Mouse (Mus musculus) retina, postnatal 7 days (tissue): Measurements from ENCODE around the gene Kdf1.

ENCODE experiments used
- DNase-seq: peaks from one replicate; pipeline ENCODE4 v3.0.0-alpha.2; 2012; ENCODE audit warnings: low read depth, low spot score

The Kdf1 gene

DNA sequence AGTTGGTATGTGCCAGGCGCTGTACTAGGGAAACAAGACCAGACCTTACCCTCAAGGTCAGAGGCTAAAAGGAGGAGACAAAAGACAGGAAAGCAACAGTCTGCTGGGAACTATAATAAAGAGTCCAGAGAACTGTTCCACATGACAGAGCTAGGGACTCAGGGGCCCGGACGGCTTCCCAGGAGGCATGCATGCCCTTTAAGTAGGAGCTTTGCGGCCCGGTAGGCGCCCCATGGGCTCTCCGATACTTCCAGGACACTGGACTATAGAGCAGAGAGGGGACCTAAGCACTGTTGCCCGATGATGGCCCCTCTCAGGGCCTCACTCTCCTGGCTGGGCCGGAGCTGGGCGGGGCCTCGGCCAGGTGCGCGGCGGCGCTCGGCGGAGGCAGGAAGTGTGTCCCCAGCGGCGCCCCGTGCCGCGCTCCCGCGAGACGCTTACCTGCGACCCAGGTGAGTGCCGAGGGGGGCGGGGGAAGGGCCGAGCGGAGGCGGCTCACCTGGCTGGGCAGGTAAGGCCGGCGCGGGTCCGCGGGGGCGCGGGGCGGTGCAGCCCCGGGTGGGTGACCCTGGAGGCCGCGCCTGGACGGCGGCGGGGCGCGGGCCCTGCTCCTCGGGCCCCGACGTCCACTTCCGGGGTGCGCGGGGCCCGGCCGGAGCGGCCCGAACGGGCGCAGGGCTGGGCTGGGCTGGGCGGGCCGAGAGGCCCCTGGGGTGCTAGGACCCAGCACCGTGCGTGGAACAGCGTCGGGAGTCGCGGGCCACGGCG is at the start of gene Kdf1:
Kdf1 (plus strand) TSS at position 363 of the 768 bp plus-strand sequence.
- DNase-seq = no peak

DNA sequence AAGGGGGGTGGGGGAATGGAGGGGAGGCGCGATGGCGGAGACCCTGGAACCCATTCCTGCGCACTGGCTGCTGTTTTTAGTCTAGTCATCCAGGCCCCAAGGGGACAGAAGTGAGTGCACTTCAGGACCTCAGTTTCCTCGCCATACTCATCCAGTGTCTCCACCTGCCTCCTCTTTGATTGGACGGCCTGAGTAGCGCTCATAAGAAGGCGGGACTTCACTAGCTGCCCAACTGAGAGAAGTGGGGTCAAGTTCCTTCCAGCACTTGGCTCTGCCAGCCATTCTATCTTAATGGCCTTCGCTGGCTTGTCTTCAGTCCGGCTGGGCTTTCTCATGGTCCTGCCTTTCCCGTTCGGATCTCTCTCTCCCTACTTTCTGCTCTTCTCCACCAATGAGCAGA is 49.6 kb upstream of the Kdf1 start:
- DNase-seq = no peak

DNA sequence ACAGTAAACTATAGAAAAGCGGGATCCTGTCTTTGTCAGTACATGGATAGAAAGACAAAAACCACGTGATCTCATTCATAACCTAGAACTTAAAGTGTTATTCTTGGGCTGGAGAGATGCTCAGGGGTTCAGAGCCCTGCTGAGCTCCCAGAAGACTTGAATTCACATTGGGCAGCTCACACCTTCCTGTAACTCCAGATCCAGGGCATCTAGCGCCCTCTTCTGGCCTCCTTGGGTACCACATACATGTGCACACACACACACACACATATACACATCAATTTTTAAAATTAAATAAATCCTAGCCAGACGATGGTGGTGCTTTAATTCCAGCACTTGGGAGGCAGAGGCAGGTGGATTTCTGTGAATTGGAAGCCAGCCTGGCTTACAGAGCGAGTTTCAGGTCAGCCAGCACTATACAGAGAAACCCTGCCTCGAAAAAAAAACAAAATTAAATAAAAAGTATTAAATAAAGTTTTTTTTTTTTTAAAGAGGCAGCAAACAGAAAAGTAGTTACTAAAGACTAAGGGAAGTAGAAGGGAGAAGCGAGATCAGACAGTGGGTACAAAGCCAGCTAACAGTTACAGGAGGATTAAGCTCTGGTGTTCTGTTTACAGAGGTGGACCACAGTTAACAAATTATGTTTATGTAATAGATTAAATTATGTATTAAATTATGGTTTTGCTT is 47.5 kb upstream of the Kdf1 start:
- DNase-seq = no peak

DNA sequence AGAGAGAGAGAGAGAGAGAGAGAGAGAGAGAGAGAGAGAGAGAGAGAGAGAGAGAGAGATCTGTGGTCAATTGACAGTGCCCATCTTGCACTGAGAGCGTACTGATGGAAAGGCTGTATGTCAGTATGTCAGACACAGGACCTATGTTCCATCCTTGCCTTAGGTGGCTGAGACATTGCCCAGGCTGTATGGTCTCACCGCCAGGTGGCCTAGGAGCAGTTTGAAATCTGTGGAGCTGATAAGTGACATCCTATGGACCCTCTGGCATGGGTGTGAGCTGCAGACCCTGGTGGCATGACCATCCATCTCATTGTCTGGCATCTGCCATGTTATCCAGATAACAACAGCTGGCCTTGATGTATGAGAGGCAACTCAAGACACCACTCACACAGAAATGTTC is 44.9 kb upstream of the Kdf1 start:
- DNase-seq = no peak

DNA sequence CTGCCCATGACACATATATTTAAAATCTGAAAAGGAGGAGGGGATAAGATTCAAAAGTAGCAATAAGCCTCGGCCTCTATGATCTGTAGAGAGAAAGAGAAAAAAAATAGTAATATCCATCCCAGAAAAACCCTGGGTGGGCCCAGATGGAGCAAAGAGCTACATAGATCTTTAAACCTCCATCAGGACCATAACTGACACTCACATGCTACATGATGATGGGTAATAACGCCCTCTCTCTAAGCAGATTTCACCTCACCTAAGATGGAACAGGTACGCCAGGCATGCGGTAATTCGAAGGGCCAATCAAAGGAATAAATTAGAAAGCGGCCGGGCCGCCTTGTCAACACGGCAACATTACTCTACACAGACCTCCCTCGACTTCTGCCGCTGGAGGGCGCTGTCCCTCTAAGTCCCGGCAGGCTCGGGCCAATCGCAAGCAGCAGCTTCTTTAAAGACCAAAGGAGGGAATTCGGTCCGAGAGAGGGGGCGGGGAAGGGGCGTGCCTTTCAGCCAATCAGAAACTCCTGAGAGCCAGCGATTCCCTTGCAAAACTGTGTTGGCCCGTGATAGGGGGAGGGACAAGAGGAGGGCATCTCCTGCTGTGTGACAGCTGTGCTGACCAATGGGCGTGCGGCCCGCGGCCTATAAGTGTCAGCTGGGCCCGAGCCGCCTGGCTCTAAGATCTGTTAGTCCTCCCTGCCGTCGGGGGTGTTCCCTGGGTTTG is 39.1 kb upstream of the Kdf1 start, which contains the start of gene Tent5b:
Tent5b (plus strand) TSS at position 675 of the 727 bp plus-strand sequence.
- peak; percentile 82 for DNase-seq

DNA sequence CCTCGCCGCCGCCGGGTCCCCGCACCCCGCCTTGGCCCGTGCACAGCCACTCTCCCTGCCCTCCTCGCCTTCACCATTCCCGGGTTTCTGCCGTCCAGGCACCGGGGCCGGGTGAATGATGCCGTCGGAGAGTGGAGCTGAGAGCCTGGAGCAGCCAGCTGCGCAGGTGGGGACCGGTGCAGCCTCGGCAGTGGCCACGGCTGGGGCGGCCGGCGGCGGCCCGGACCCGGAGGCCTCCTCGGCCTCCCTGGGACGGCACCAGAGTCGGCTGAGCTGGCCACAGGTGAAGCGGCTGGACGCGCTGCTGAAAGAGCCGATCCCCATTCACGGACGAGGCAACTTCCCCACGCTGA is 38.6 kb upstream of the Kdf1 start:
- no peak for DNase-seq

DNA sequence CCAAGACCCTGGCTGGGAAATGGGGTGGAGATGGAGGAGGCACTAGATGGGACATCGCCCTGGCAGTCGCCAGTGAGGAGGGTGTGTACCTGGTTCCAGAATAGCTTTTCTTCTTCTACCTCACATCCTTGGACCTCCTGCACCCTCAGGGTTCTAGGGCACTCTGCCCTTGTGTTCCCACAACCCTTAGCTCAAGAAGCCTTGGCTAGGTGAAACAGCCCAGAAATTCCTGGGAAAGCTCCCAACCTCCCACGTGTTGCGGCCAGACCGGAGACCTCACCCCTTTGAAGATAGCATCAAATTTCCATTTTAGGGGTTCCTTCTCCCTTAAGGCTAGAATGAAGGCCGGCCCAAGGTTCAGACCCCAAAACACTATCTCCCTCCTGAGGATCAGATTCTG is 38.0 kb upstream of the Kdf1 start:
- no peak for DNase-seq

DNA sequence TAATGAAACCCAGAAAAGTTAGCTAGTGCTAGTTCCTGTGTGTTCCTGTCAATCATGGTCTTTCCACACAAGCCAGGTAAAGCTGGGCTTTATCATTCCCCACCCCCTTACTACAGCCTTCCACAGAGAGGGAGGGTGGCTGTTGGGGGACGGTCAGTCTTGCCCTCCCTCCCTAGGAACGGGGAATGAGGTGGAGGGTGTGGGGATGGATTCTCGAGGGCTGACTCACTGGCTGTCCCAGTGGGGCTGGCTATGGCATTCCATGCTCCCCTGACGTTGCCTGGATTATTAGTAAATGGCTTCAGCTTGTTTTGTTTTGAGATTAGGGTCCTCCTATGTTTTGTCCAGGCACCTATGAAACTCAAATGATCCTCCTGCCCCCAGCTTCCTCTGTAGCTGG is 37.3 kb upstream of the Kdf1 start:
- no peak for DNase-seq

DNA sequence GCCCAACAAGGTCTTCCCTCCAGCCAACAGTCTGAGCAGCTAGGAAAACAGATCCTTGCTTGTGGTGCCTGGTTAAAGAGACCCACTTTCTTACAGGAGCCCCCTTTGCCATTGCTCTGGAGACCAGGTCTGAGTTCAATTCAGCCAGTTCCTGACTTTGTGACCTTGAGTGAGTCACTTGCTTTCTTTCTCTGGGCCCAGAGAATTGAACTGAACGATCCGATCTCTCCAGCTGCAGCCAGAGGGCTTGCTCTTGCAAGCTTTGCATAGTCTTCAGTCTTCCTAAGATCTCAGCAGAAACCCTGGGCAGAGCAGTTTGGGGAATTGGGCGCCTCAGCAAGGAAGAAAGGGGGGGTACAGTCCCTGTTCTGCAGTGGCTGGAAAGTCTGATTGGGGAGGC is 36.3 kb upstream of the Kdf1 start:
- DNase-seq = no peak

DNA sequence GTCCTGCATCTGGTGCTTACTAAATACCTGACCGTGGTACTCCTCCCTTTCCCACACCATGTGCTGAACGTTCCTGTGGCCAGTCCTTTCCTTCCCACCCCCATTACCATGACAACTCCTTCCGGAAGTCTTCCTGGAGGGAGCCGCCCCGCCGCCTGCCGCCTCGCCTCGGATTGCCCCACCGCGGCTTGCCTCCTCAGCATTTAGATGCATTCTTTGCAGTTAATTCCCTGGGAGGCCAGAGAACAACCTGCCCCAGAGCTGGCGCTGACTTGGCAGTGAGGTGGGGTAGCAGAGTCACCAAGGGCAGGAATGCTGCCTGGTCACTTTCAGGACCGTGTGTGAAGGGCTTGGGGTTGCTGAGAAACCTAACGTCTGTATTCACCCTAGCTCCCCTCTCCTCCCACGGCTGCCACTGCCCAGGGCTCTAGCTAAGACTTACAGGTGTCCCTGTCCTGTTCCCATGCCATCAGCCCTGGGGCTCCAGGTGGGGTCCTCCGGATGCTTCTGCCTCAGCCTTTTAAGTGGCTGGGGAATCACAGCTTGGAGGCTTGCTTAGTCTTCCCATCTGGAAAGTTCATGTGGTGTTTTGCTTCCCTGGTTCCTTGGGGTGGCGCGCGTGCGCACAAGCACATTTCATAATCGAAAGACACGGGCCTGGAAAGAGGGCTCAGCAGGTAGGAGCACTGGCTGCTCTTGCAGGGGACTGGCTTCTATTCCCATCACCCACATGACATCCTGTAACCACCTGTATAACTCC is 34.3 kb upstream of the Kdf1 start:
- no peak for DNase-seq

DNA sequence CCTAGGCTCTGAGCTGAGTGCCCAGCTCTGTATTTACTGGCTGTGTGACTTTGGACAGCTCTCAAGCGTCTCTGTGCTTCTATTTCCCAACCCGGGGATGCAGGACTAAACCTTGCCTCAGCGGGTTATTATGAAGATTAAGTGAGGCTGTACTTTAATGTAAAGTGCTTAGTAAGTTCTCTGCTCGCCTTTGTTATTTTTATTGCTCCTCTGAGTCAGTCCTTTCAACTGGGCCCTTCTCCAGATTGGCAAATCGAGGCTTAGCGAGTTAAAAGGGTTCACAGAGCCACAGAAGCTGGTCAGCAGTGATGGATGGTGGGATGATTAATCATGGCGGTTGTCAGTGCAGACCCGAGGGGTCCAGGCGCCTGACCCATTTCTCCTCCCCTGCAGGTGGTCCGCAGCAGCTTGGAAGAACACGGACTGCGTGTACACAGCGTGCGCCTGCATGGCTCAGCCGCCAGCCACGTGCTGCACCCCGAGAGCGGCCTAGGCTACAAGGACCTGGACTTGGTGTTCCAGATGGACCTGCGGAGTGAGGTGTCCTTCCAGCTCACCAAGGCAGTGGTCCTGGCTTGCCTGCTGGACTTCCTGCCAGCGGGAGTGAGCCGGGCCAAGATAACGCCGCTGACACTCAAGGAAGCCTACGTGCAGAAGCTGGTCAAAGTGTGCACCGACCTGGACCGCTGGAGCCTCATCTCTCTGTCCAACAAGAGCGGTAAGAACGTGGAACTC is 32.9 kb upstream of the Kdf1 start:
- DNase-seq = no peak

DNA sequence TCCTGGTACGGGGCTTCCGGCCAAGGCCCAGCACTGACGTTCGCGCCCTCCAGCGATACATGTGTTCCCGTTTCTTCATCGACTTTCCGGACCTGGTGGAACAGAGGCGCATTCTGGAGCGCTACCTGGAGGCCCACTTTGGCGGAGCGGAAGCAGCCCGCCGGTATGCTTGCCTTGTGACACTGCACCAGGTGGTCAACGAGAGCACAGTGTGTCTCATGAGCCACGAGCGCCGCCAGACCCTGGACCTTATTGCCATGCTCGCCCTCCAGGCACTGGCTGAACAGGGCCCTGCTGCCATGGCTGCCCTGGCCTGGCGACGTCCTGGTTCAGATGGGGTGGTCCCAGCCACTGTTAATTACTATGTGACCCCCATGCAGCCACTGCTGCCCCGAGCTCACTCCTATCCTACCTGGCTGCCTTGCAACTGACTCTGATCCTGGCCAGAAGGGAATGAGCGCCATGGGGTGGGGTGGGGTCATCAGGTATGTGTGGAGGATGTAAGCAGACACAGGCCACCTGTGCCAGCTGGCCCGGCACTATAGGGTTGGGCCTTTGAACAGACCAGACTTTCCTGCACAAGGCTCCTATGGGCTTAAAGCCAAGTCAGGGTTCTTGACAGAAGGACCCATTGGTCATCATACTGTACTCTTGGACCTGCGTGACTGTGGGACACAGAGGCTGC is 31.9 kb upstream of the Kdf1 start:
- DNase-seq = no peak

DNA sequence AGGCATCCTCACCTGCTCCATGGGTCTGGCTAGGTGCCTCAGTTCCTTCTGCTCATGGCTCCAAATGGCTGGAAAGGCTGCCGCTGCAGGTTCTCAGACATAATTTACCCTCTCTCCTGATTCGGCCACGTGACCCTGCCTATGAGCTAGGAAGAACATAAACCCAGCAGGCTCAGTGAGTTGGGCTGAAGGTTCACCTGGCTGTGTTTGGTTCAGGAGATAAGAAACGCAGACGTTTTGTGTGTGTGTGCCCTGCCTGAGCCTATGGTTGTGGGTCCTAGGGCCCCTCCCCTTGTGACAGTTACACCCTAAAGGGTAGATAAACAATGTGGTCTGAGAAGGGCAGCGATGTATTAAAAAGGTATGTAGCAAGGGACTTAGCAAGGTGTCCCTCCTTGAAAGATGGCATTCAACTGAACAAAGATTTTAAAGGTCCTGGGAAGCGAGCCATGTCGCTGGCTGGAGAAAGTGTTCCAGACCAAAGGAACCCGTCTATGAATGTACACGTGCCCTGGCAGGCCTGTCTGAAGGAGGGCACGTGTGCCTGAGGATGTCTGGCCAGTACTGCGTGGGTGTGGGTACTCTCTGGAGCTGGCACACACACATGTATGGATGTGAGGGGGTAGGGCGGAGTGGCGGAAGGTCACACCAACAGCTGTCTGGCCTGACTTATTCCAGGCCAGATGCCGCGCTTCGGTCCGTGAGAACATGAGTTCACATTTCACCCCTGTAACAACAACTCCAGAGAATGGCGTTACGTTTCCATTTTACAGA is 30.0 kb upstream of the Kdf1 start:
- no peak for DNase-seq

DNA sequence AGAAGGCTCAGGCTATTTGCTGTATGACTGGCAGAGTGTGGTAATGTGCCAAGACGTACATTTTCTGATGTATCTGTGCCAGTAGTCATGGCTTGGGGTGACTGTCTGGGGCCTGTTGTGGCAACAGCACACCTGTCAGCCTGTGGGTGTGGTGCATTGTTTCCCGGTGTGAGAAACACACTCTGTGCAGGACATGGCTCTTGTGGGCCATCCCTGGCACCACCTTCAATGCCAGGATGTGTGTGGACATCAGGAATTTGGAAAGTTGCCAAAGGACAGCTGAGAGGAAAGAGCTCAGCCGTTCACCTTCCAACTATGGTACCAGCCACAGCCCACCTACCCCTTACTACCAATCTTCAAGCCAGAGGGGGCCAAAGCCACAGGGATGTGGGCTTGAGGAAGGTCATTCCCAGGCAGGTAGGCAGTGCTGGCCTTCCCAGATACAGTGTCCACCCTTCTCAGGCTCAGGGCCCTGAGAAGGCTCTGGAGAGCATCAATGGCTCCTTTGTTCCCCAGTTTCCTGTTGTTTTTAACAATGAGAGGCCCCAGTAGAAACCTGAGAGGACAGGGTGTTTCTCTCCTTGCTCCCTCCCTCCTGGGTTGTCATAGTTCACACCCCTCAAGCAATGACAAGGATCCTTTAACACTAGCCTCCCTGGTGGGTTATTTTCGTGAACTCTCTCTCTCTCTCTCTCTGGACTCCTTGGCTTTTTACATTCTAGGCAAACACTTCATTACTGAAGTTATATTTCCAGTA is 29.1 kb upstream of the Kdf1 start:
- no peak for DNase-seq

DNA sequence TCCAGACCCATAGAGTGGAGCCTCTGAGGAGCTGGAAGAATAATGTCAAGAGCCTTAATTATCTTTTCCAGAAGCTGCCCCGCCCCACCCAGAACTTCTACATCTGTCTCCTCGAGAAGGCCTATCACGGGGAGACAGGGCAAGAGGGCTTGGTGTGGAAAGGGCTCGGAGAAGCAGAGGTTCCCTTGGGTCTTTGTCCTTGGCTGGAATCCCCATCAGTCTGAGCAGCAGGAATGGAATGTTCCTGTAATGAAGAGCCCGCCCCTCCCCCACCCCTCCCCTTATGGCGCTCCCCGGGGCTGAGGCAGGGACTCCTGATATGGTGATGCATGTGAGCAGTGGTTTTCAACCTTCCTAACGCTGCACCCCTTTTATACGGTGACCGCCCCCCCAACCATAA is 27.0 kb upstream of the Kdf1 start:
- DNase-seq = no peak

DNA sequence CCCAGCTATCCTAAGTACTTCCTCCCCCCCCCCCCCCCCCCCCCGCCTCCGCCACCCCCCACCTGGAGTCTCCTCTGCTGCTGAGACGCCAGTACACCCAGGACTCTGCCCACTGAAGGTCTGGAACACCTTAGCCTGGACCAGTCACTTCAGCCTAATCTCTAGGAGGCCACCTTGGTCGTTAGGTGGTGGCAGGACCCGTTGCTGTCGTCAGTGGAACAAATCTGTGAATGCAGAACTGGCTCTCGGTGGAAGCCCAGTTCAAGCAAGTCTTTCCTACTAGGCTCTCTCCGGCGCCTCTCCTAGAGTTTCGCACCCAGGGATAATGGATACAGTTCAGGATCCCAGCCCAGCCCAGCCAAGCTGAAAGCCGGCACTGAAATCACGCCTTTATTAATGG is 24.9 kb upstream of the Kdf1 start:
- no peak for DNase-seq

DNA sequence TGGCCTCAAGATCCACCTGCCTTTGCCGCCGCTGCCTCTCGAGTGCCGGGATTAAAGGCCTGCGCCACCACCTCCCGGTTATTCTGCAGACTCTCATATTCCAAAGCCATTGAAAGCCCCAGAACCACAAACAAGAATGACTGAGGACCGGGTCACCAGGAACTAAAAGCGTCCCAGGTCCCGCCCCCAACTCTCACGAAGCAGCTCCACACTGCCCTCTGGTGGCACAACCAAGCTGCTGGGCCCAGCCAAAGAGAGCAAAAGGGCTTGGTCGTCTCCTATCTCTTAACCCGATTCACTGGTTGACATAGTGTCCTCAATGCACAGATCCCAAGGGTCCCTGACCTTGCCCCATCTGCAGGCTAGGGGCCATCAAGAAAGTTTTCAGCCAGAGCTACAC is 24.3 kb upstream of the Kdf1 start:
- peak; percentile 73 for DNase-seq

DNA sequence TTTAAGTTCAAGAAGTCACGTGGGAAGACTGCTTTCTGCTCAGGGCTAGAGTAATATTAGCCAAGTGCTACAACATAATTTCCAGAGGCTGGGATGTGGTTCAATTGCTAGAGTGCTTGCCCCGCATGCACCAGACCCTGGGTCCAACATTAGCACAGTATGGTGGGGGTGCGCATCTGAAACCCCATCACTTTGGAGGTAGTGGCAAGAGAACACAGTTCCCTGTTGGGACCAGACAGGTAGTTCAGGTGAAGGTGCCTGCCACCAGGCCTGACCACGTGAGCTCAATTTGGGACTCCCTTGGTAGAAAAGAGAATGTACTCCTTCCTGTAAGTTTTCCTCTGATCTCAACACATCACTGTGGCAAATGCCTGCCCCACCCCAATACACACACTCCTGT is 23.9 kb upstream of the Kdf1 start:
- DNase-seq = no peak

DNA sequence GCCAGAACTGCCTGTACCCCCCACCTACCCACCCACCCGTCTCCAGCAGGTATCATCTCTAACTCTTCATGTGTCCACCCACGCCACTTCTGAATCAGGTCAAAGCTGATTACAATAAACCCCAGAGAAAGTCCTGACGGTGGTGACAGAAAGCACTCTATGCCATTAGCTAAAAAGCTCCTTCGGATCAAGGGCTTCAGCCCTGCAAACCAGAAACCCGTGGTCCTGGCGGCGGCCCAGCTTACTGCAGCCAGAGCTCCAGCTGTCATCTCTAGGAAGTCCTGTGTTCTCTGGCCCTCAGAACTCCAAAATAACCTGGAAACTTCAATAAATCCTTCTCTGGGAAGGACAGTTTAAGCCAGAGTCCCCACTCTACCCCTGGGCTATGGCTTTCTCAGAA is 23.1 kb upstream of the Kdf1 start:
- peak; percentile 46 for DNase-seq
